Mouse (Mus musculus) megakaryocyte progenitor cell, adult 5-6 weeks (primary cell): Measurements from ENCODE around the gene Obp1a. TPM values are rescaled to one million over a fixed set of nuclear protein-coding genes. Genes with fewer than 3 reads are reported as not detected.

Experiments
- ATAC-seq: replicated peaks from 2 replicates; pipeline ENCODE4 v1.8.0; 2016; ENCODE audit warnings: mild to moderate bottlenecking, moderate TSS enrichment, inconsistent platforms; ENCODE audit not compliant: poor library complexity
- total RNA-seq, 2 experiments: library from RNA; stranded (forward) in 1 of 2; stranded (reverse) in 1 of 2; fragments of 157-497, 149-512 nt in 1 of 2; fragments of 200-1000 nt in 1 of 2; gene quantifications; 2 replicates each; pipeline versions ENCODE4 v1.2.3 to v1.2.4; 2015 to 2017

The Obp1a gene
- total RNA-seq (2015), result not detected in 2 replicates
- total RNA-seq (2017), result not detected in 2 replicates

DNA sequence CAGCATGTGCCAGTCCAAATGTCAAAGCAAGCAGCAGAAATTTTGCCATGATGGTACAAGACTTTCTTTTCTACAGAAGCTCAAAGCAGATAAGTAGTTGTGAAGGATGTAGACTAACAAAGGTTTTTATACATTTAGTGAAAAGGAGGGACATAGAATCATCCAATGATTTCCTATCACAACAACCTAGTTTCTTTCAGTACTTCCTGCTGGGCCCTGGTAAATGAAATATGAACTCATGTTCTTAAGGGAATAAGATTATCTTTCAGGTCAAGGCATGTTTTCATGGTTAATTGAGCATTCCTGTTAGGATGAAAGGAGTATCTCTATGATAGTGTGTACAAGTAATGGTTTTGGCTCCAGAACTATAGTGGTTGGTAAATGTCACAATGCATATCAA, at the start of gene Obp1a:
TSS of gene Obp1a (minus strand) at position 101 of the 400 bp plus-strand sequence.
- ATAC-seq, result no peak

DNA sequence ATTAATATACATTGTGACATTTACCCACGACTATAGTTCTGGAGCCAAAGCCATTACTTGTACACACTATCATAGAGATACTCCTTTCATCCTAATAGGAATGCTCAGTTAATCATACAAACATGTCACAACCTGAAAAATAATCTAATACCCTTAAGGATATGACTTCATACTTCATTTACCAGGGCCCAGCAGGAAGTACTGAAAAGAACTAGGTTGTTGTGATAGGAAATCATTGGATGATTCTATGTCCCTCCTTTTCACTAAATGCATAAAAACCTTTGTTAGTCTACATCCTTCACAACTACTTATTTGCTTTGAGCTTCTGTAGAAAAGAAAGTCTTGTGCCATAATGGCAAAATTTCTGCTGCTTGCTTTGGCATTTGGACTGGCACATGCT, 34.0 kb upstream of the Obp1a start, which contains the start of gene Gm5938:
TSS of gene Gm5938 (plus strand) at position 301 of the 400 bp plus-strand sequence.
- no peak for ATAC-seq

Other genes with a start within 250 kb of the Obp1a start
- gene Pbsn, start 237.8 kb downstream of the Obp1a start, total RNA-seq (2015), result not detected in 2 replicates
- not detected in 2 replicates for gene Pbsn, start 237.8 kb downstream of the Obp1a start, total RNA-seq (2017)
- gene Gm14744, start 226.6 kb downstream of the Obp1a start, total RNA-seq (2015), result not detected in 2 replicates
- not detected in 2 replicates for gene Gm14744, start 226.6 kb downstream of the Obp1a start, total RNA-seq (2017)
- not detected in 2 replicates for gene 5430402E10Rik, start 166.3 kb downstream of the Obp1a start, total RNA-seq (2015)
- not detected in 2 replicates for gene 5430402E10Rik, start 166.3 kb downstream of the Obp1a start, total RNA-seq (2017)
- gene Gm5938, start 34.1 kb upstream of the Obp1a start, total RNA-seq (2015), result not detected in 2 replicates
- not detected in 2 replicates for gene Gm5938, start 34.1 kb upstream of the Obp1a start, total RNA-seq (2017)
- not detected in 2 replicates for gene Obp1b, start 95.4 kb upstream of the Obp1a start, total RNA-seq (2015)
- not detected in 2 replicates for gene Obp1b, start 95.4 kb upstream of the Obp1a start, total RNA-seq (2017)
- gene Gm14743, start 154.5 kb upstream of the Obp1a start, total RNA-seq (2015), result not detected in 2 replicates
- gene Gm14743, start 154.5 kb upstream of the Obp1a start, total RNA-seq (2017), result not detected in 2 replicates